Mouse (Mus musculus): ENCODE measurements around the gene Unc13a. TPM values are rescaled to one million over a fixed set of nuclear protein-coding genes. Genes with fewer than 3 reads are reported as not detected.
"Not testable (repeated sequence)": the region's sequence is repeated elsewhere in the genome, so short reads cannot be mapped to it uniquely, and the experiment has no call there.

The Unc13a gene
- polyA plus RNA-seq (2017; shearing (Covaris generic)) = under 1 TPM; 0.47 to 0.50 TPM

DNA sequence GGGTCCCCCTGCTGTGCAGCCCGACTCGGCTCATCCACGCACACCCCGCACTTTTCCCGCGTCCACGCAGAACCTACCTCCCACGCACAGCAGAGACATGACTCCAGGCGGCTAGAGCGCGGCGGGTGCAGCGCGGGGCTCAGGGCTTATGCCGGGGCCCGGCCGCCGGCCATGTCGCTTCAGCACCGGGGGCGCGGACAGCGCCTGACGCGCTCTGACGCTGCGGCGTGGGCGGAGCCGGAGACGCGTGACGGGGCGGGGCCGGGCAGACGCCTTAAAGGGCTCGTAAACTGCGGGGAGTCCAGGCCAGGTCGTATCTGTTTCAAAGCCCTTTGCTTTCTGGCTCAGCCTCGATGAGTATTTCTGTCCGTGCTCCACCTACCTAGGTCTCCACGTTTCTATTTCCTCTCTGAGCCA lies at the start of gene Unc13a:
Unc13a (minus strand) TSS at position 209 of the 417 bp plus-strand sequence.
- peak; percentile 61 for ATAC-seq

DNA sequence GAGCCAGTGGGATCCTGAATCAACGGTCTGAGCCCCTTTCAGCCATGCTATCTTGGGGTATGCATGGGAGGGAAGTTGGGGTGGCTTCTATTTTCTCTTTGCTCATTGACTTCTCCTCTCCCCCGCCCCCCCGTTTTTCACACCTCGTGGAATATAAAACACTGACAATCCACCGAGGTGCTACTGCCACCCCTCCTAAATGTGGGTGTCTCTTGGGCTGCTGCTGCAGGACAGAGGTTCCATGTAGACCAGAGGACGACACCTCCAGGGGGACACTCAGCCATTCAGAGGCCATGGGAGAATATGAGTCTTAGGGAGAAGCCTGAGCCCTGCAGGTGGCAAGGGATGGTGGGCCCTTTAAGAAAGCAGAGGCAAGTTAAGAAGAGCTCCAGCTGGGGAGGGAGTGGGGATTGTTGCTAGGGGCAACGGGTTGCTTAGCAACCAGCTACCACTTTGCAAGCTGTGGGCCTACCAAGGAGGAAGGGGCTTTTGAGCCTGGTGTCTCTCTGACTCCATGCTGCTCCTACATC lies 48.4 kb upstream of the Unc13a start:
- ATAC-seq = no peak

DNA sequence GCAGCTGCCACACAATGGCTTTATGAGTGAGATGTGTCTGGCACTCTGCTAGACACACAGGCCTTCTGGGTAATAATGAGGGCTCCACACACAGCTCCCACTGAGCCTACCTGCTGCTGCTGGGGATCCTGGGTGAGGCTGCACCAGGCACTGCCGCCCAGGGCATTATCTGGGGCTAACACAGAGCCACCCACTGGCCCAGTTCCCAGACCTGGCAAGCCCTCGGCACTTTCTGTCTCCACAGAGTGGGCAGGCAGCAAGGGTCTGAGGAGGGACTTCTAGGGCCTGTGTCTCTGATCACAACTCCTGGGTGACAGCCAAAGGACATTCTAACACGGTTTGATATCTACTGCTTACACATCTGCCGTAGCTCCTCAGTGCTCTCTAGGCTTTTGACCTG lies 47.7 kb upstream of the Unc13a start:
- no peak for ATAC-seq

DNA sequence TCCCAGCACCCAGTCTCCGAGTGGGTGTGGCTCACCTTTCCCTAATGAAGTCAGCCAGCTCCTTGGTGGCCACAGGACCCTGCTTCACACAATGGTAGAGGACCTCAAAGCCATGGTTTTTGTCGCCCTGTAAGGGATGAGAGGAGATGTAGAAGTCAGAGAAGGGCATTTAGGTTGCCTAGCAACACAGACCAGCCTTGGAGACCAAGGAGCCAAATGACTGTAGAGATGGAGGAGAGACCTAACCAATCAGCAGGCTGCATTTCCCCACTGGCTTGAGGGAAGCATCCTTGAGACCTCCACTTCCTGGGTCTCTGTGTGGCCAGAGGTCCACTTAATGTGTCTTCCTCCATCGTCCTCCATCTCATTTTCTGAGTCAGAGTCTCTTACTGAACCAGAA lies 46.7 kb upstream of the Unc13a start:
- no peak for ATAC-seq

DNA sequence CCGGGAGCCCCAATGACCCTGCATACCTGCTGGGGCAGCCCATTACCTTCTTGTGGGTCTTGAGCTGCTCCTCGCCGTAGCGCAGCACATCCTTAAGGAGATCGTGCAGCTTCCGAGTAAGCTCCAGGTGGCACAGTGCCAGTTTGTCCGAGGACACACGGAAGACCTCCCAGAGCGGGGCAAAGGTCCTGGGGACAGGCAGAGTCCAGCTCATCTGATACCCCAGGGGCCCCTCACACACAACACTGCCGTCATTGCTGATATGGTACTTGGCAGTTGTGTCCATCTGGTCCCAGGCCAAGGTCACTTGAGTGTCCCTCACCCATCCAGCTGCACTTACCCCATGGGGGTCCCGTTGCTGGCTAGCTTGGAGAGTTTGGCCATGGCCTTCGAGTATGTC lies 45.5 kb upstream of the Unc13a start:
- ATAC-seq = no peak

DNA sequence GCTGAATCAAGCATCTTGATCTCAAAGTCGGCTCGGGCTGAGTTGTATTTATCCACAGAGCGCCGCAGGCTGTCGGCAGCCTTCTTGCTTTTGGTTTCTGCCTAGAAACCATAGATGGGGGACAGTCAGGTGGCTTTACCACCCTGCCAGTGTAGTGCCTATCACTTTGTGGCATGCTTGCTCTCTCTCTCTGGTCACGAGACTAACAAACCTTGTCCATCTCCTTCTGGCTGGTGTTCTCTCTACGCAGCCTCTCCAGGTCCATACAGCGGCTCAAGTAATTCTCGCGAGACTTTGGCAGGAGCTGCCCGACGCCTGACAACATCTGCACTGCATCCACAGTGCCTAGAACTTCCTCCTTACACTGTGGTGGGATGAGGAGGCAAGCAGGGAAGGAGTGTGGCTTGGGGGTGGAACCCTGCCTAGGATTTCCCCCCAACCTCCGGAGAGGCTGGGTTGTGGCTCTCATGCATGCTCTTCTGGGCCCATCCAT lies 45.0 kb upstream of the Unc13a start:
- no peak for ATAC-seq

DNA sequence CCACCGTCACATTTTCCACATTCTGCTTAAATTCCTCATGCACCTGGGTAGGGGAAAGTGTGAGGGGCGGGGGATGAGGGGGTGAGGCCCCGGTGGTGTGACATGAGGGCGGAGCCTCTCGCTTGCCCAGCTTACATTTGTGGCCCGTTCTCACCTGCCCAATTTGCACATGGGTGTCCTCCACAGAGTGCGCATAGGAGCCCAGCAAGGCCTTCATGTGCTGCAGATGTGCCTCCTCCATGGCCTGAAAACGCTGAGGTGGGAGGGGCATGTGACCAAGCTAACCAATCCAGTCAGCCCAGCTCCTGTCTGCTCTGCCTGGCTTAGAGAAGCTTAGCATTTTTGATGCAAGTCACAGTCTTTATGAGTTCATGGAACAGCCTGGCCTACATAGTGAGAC lies 44.0 kb upstream of the Unc13a start:
- no peak for ATAC-seq

DNA sequence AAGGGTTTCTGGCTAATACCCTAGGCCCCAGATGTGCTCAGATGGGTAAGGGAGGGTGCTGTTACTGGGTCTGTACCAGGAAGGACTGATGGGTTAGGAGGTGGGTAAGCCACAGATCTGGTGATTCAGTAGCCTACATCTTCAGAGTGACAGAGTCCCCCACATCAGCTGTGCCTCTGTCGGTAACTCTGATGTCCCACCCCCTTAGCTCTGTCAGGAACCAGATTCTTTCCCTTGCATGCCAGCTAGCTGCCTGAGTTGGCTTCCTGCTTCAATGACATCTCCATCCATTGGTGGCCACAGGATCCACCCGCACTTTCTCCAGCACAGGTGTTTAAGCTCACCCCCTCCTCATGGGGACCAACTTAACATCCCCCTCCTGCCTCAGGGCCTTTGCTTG lies 40.0 kb upstream of the Unc13a start:
- ATAC-seq = no peak

DNA sequence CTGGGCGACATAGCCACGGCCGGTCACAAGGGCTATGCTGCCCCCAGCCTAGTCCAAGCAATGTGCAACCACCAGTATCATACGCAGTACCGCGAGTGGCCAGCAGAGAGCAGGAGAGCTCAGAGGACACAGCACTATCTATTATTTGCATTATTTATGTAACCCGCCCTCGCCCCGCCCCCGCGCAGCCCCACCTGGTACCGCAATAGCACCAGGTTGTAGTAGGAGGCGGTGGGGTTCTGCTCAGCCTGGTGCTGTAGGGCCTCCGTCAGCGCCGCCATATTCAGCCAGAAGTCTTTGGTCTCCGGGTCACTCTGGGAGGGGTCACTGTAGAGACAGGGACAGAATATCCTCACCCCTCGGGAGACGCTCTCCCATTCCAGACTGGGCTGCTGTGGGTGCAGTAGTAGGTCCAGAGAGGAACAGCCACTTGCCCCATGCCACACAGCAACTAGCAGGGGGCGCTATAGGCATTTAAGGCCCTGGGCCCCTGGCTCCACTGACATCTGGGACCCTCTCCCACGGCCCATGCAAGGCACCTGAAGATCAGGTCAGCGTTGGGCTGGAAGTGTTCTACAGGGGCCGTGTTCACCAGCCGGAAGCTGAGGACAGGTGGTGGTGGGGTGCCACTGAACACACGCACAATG lies 38.4 kb upstream of the Unc13a start:
- peak; percentile 74 for ATAC-seq

DNA sequence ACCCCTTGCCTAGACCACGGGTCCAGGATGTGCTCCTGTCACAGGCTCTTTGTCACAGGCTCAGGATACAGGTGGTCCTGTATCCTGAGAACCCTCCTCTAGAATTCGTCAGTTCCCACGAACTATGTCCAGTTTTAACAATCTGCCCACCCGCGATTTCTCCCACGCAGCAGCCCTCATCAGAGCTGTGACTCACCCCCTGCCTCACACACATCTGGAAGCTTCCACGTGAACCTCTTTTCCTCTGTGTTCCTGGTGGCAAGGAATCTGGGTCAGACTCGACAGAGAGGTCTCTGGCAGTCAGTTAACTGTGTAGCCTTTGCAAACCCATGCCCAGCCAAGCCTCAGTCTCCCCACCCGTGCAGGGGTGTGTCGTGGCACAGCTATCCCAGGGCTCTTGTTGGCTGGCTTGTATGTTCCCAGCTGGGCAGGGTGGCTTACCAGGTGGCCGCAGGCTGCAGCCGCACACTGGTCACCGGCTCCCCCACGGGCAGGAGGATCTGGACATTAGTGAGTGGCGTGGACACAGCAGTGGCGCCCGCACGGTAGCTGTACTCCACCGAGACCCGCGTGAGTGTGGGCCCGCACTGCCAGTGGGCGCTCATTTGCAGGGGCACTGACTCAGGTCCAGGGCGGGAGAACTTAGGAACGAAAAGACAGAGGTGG lies 37.7 kb upstream of the Unc13a start:
- ATAC-seq = no peak

DNA sequence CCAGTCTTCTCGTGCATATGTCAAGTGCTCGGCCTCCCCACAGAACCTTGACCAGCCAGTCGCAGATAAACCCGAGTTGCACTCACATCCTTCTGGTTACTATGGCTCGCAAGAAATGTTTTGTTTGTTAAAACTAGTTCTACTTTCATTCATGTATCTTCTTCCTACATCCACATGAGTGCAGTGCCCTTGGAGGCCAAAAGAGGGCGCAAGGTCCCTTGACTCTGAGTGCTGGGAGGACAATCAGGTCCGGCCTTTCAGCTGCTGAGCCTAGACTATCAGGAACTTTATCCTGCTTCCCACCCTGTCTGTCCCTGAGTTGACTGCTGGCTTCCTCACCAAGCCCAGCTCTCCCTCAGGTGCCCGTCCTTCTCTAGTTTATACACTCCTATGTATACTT lies 36.3 kb upstream of the Unc13a start:
- peak; percentile 50 for ATAC-seq

DNA sequence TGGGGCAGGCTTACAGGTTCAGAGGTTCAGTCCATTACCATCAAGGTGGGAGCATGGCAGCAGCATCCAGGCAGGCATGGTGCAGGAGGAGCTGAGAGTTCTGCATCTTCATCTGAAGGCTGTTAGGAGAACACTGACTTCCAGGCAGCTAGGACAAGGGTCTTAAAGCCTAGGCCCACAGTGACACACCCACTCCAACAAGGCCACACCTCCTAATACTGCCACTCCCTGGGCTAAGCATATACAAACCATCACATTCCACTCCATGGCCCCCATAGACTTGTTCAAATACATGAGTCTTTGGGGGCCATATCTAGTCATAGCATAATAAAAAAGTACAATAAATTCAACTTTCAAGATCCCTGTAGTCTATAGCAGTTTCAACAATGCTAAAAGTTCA lies 31.8 kb upstream of the Unc13a start:
- ATAC-seq = not testable (repeated sequence)

DNA sequence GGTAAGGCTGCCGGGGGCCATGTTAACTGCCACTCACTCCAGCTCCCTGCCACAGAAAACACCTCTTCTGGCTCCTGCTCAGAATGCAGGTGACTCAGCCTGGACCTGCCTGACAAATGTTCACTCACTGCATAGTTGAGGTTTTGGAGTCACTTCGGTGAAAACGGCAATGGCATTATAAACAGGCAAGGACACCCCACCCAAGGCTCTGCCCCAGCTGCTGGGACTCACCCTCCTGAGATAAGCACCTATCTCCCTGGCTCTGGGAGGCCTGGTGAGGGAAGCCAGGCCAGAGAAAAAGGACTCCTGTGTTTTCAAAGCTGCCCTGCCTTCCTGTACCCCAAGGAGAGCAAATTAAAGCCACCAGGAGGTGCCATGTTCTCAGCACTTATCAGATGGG lies 31.4 kb upstream of the Unc13a start:
- ATAC-seq = no peak

DNA sequence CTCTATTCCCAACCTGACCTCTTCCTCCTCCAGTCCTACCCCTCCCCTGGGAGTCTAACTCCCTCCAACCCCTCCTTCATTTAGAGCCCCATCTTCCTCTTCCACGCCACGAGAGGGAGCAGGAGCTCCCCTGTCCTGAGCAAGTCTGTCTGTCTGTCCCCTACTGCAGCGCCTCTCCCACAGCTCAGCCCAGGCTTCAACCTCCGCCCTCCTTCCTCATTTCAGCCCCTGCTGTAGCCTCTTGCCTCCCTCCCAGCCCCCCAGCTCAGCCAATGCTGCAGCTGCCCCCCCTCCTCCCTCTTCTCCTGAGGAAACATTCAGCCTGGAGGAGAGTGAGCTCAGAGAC lies 30.5 kb upstream of the Unc13a start:
- peak; percentile 51 for ATAC-seq

DNA sequence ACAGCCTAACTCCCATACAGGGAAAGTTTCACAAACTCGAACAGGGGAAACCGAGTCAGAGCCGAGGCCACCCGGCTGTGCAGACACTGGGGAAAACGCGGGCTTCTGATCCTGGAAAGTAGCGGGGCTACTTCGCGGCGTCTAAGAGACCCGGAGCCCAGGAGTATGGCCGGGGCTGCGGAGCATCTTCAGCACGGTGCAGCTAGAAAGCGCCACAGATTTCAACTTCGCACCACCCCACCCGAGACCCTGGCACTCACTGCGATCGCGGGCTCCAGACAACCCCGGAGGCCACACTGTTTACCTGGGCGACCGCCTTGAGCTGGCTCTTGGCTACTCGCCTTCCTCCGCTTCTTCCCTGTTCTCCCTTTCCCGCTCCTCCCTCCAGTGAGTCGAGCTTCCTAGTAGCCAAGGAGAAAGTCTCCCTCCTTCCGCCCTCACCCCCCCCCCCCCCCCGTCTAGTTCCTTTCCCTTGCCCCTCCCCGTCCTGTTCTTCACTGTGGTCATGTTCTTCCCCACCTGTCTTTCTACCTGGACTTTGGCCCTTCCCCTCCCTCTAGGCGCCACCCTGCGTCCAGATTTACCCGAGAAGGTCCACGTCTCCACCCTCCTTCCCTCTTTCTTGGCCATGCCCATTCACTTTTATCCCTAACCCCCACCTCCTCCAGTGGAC lies 30.0 kb upstream of the Unc13a start, which contains the start of gene B3gnt3:
B3gnt3 (minus strand) TSS at position 376 of the 673 bp plus-strand sequence.
- peak; percentile 64 for ATAC-seq

DNA sequence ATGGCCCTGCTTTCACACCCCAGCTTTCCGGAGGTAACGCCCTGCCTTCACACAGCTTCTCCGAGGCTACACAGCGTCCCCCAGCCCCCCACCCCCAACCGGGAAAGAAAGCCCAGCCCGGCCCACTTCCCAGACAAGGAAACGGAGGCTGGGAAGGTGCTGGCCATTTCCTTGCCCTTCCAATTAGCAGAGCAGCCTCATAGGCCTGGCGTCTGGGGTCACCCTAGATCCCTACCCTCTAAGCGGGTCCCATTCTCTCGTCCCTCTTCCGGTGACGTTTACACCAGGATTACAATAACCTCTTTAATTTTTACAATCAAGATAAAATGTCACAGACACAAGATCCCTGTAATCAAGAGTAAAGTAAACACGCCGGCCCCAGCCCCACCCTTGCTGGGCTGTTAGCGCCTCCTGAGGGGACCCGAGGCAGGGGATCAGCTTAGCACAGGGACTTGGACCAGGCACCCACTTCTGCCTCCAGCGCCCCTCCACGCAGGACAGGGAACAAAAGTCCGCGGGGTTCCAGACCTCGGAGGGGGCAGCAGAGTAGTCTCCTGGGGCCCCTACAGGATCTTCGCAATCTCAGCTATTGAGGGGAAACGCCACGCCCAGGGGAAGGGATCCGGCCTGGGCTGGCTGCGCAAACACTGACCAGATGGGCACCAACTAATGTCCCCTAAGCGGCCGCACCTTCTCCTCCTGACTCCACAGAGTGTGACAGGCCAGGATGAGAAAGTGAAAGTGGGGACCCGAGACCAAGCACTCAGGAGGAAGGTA lies 29.1 kb upstream of the Unc13a start:
- peak; percentile 52 for ATAC-seq

DNA sequence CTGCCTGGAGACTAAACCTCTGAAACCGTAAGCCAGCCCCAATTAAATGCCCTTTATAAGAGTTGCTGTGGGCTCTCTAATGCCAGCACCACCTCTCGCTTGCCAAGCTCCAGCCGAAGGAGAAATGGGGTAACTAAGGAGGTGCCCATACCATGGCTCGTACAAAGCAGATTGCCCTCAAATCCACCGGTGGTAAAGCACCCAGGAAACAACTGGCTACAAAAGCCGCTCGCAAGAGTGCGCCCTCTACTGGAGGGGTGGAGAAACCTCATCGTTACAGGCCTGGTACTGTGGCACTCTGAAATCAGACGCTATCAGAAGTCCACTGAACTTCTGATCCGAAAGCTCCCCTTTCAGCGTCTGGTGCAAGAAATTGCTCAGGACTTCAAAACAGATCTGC lies 23.9 kb upstream of the Unc13a start:
- ATAC-seq = not testable (repeated sequence)

DNA sequence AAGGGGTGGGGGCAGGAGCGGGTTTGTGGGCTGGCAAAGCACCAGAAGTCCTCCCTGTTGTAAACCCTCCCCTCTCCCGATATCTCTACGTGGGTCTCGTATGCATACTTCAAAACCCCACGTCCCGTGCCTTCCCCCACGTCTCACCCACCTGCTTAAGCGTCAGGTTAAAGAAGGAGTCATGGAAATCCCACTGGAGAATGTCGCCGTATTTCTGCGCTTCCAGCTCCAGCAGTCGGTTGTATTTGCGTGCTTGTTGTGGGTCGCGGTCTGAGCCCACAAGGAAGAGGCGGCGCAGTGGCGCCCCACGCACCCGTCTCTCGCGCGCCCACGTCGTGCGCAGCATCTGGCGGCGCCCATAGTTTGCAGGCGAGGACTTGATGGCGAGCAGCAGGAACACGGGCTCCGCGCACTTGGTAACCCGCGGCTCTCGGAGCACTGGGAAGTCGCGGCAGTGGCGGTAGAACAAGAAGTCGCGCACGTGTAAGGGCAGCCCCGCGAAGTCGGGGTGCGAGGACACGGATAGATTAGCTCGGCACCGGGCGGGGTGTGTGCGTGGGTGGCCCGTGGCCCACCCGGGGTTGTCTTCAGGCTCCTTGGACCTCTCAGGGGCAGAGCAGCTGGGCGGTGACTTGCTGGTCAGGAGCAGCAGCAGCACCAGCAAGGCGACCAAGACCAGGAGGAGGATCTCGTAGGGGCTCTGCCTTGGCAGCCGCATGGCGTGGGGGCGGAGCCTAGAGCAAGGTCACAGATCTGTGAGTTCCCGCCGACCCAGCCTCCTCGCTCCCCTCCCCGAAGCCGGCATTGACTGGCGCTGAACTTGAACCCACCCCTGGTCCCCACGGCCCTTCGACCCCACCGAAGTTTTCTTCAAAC lies 21.8 kb upstream of the Unc13a start:
- ATAC-seq = peak; percentile 15

DNA sequence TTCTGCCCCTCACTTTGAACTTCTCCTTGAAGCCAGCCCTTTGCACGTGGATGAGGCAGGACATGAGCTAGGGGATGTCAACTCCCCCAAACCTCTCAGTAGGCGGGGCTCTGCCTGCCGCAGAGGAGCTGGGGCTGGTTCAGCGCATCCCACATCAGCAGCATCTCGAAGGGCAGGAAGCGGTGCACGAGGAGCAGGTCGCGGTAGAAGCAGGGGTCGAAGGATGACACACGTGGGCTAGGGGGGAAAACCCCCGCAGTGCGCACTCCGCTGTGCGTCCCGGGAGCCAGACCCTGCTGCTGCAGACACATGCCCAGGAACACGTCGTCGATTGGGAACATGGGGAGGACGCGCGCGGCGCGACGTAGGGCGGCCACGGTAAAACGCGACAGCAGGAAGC lies 21.0 kb upstream of the Unc13a start:
- ATAC-seq = peak; percentile 92

DNA sequence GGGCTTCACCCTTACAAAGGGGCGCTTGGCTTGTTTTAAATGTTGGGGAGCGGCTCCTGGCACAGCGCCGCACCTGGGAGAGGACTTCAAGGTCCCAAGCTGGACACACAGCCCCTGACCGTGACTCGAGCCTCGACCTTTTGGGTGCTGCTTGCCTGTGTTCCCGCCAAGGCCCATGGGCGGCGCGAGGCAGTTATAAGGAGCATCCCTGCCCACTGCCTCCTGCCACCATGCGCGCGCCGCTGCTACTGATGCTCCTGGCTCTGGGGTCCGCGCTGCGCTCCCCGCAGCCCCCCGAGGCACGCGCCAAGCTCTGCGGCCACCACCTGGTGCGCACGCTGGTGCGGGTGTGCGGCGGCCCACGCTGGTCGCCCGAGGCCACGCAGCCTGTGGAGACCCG lies 17.5 kb upstream of the Unc13a start, which contains the start of gene Insl3:
Insl3 (plus strand) TSS at position 187 of the 400 bp plus-strand sequence.
- ATAC-seq = no peak

DNA sequence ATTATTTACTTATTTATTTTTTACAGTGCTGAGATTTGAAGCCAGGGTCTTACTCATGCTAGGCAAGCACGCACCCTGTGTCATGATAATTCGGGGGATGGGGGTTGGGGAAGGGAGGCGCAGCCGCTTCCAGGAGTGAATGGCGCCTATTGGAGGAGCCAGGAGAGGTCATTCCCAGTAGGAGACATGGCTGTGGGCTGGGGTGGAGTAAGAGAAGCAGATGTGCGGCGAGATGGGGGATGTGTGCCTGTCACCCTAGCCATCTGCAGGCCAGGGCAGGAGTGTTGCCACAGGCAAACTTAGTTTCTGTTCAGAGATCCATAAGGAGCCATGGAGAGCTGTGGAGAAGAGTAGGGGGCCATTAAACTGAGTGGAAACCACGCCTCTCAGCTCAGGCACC lies 16.1 kb upstream of the Unc13a start:
- ATAC-seq = no peak
